23 mouse cellular contexts compared by ENCODE assay signal in the genomic region with DNA sequence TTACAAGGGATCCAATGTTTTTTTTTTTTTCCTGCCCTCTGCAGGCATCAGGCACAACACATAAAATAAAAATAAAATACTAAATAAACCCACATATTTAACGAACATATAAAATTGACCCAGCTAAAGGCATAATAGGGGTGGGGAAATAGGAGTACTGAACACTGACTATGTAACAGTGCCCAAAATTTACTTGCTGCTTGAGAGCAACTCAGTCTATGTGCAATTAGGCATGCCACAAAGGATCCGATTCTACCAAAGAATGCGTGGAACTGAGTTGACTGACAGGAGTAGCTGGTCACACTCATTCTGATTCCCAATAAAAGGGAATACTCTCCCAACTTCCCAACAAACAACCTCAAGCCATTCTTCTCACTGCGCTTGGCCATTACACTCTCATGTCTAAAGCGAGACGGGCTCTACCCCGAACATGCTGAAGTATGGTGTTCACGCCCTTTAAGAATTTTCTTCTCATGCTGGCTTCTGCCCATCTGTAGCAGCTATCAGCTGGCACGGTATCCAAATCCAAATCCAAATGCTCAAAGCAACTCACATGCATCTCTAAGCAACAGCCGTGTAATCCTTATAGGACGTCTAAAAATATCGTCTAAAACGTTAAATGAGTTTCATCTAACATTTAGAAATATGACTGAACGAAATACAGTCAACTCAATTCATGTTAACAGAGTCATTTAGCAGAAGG. TPM values are rescaled to one million over a fixed set of nuclear protein-coding genes. Genes with fewer than 3 reads are reported as not detected.
DNase-seq lines count a peak whose midpoint lies in the region; ATAC-seq lines count a peak whose summit lies in the region.
"Had no signal": no experiment of that assay in that cellular context is flagged by ENCODE, and none has a peak within 500 bp of the region (broad histone marks: within the 10 kb centered on the region; RNA-seq: fewer than 3 reads in every experiment).

No protein-coding gene starts in this region.

- no peaks in the 10 kb centered on the region for H3K27me3 ChIP-seq in forebrain, embryonic 15.5 days
- H3K27me3 ChIP-seq in forebrain, embryonic 12.5 days: no peaks in the 10 kb centered on the region
- H3K27me3 ChIP-seq: embryonic facial prominence, embryonic 13.5 days; hindbrain, embryonic 15.5 days; midbrain, embryonic 12.5 days; neural tube, embryonic 15.5 days had no signal

- H3K4me1 ChIP-seq in forebrain, embryonic 15.5 days: peaks cover 36% of the 10 kb centered on the region
- H3K4me1 ChIP-seq in forebrain, embryonic 12.5 days: peaks cover 10% of the 10 kb centered on the region; the same call in 1 of the 2 replicates
- H3K4me1 ChIP-seq: embryonic facial prominence, embryonic 13.5 days had no signal

- no peak overlapping the region for H3K9ac ChIP-seq in forebrain, embryonic 15.5 days (replicated peaks)
- no peak overlapping the region for H3K9ac ChIP-seq in forebrain, embryonic 12.5 days
- H3K9ac ChIP-seq: embryonic facial prominence, embryonic 13.5 days; hindbrain, embryonic 15.5 days; liver, embryonic 14.5 days; midbrain, embryonic 12.5 days; neural tube, embryonic 15.5 days had no signal

- peak; percentile 12 for DNase-seq in heart, postnatal 4 days
- no peak for DNase-seq in heart, postnatal 36 days
- peak; percentile 17 for DNase-seq in right cerebral cortex, adult 18-20 months
- no peak for DNase-seq in right cerebral cortex, postnatal 36 days (ENCODE audit: low spot score in 2 of 2)
- DNase-seq in telencephalon, adult 2 months (ENCODE audit: low read depth, low spot score): peak; percentile 62
- DNase-seq in thymus, postnatal 36 days: no peak
- DNase-seq: adrenal gland, adult 8-10 months; B cell, adult 2 months; gastrocnemius, postnatal 14 days; kidney, adult 11 months; kidney, postnatal 10 days; layer of hippocampus, postnatal 36 days; left cerebral cortex, postnatal 4 days; spleen, adult 18-20 months; thymus, adult 2 months had no signal

- no peak overlapping the region for H3K4me2 ChIP-seq in forebrain, embryonic 15.5 days (replicated peaks)
- H3K4me2 ChIP-seq in forebrain, embryonic 12.5 days: no peak overlapping the region
- H3K4me2 ChIP-seq: embryonic facial prominence, embryonic 13.5 days; hindbrain, embryonic 15.5 days; midbrain, embryonic 12.5 days; neural tube, embryonic 15.5 days had no signal

- 60% methylated on average over 14 of the region's 14 CpGs for WGBS in forebrain, embryonic 15.5 days
- 84% methylated on average over 14 of the region's 14 CpGs for WGBS in forebrain, embryonic 12.5 days

- intact Hi-C loops in heart, postnatal 36 days (cut with DNase I): no loop called here

- H3K9me3 ChIP-seq in forebrain, embryonic 15.5 days: no peaks in the 10 kb centered on the region
- H3K9me3 ChIP-seq in forebrain, embryonic 12.5 days: no peaks in the 10 kb centered on the region
- H3K9me3 ChIP-seq: embryonic facial prominence, embryonic 13.5 days; hindbrain, embryonic 15.5 days; midbrain, embryonic 12.5 days; neural tube, embryonic 15.5 days had no signal

- H3K4me3 ChIP-seq in forebrain, embryonic 15.5 days: no peak overlapping the region
- no peak overlapping the region for H3K4me3 ChIP-seq in forebrain, embryonic 12.5 days (replicated peaks)
- H3K4me3 ChIP-seq: embryonic facial prominence, embryonic 13.5 days; hindbrain, embryonic 15.5 days; midbrain, embryonic 12.5 days; myocyte; neural tube, embryonic 15.5 days had no signal

- no peaks in the 10 kb centered on the region for H3K36me3 ChIP-seq in forebrain, embryonic 15.5 days
- peaks cover 11% of the 10 kb centered on the region for H3K36me3 ChIP-seq in forebrain, embryonic 12.5 days (replicated peaks)
- H3K36me3 ChIP-seq: hindbrain, embryonic 15.5 days; neural tube, embryonic 15.5 days had no signal

- peak overlapping the region; percentile 74 for H3K27ac ChIP-seq in forebrain, embryonic 15.5 days (replicated peaks)
- no peak overlapping the region for H3K27ac ChIP-seq in forebrain, embryonic 12.5 days
- H3K27ac ChIP-seq: embryonic facial prominence, embryonic 13.5 days; hindbrain, embryonic 15.5 days; liver, embryonic 14.5 days; midbrain, embryonic 12.5 days; neural tube, embryonic 15.5 days had no signal

- ATAC-seq in forebrain, embryonic 15.5 days (replicated peaks): peak; percentile 66
- ATAC-seq in forebrain, embryonic 12.5 days (ENCODE audit: low FRiP score): no peak

RNA-seq across cellular contexts. Expression of gene Enah, which starts 39.6 kb away (rescaled TPM):
- 34.4 and 36.0 TPM in 2 replicates for polyA plus RNA-seq in forebrain, embryonic 15.5 days (2015; fragmentation: Nextera tagmentation; extraction: Ambion mirVana)
- 37.4 and 40.4 TPM in 2 replicates for polyA plus RNA-seq in forebrain, embryonic 12.5 days (2016; fragmentation: Nextera tagmentation; extraction: Ambion mirVana)
- 100 to 1,000 TPM; 196 to 207 TPM for total RNA-seq in heart, postnatal 4 days (2021)
- total RNA-seq in heart, postnatal 36 days (2021): 100 to 1,000 TPM; 111 to 112 TPM

Comparison
In these comparisons a context has a peak if more than half of its experiments do, and no peak if none do; other contexts are left out.
1. DNase-seq: peak in heart, postnatal 4 days (single experiment), right cerebral cortex, adult 18-20 months (single experiment) and telencephalon, adult 2 months (single experiment); none in heart, postnatal 36 days (0 of 2), right cerebral cortex, postnatal 36 days (0 of 2) and thymus, postnatal 36 days (0 of 2).